Mouse (Mus musculus) heart, embryonic 10.5 days (tissue): Measurements from ENCODE around the gene Gcnt2. TPM values are rescaled to one million over a fixed set of nuclear protein-coding genes. Genes with fewer than 3 reads are reported as not detected.
"Not testable (repeated sequence)": the region's sequence is repeated elsewhere in the genome, so short reads cannot be mapped to it uniquely, and the experiment has no call there.

ENCODE experiments used
- DNase-seq: peaks from one replicate; pipeline ENCODE4 v3.0.0-alpha.2; 2017; ENCODE audit warnings: low spot score
- H3K27ac ChIP-seq: fragments of 300-500 bp; sonication (generic); 2 replicates; pipeline ENCODE4 v1.5.1; 2016; ENCODE audit warnings: mild to moderate bottlenecking
- H3K27me3 ChIP-seq: fragments of 300-500 bp; sonication (generic); 2 replicates; pipeline ENCODE4 v1.6.1; 2016; ENCODE audit warnings: mild to moderate bottlenecking; ENCODE audit not compliant: poor library complexity, insufficient read depth, severe bottlenecking
- H3K36me3 ChIP-seq: fragments of 300-500 bp; sonication (generic); 2 replicates; pipeline ENCODE4 v1.6.1; 2016; ENCODE audit warnings: mild to moderate bottlenecking, moderate library complexity
- H3K4me1 ChIP-seq: fragments of 300-500 bp; sonication (generic); 2 replicates; pipeline ENCODE4 v1.6.1; 2016; ENCODE audit warnings: mild to moderate bottlenecking
- H3K4me3 ChIP-seq: fragments of 300-500 bp; sonication (generic); 2 replicates; pipeline ENCODE4 v1.5.1; 2016; ENCODE audit warnings: mild to moderate bottlenecking, moderate library complexity
- H3K9me3 ChIP-seq: fragments of 300-500 bp; sonication (generic); 2 replicates; pipeline ENCODE4 v1.6.1; 2016; ENCODE audit warnings: mild to moderate bottlenecking, moderate library complexity
- WGBS: fragments of 180-500 bp; shearing (Covaris S2); methylation state at CpG from one replicate; pipeline ENCODE4 v1.1.7; 2016; 5-methylcytosine and 5-hydroxymethylcytosine counted together
- polyA plus RNA-seq: library from polyadenylated mRNA; unstranded; fragments of >200 nt; fragmentation: Nextera tagmentation; extraction: Ambion mirVana; gene quantifications from 2 replicates; pipeline ENCODE4 v1.2.1, GENCODE M21; 2016

Gene Gcnt2
- polyA plus RNA-seq, 1 experiment from 2014 or later, result 2.7 TPM

DNA sequence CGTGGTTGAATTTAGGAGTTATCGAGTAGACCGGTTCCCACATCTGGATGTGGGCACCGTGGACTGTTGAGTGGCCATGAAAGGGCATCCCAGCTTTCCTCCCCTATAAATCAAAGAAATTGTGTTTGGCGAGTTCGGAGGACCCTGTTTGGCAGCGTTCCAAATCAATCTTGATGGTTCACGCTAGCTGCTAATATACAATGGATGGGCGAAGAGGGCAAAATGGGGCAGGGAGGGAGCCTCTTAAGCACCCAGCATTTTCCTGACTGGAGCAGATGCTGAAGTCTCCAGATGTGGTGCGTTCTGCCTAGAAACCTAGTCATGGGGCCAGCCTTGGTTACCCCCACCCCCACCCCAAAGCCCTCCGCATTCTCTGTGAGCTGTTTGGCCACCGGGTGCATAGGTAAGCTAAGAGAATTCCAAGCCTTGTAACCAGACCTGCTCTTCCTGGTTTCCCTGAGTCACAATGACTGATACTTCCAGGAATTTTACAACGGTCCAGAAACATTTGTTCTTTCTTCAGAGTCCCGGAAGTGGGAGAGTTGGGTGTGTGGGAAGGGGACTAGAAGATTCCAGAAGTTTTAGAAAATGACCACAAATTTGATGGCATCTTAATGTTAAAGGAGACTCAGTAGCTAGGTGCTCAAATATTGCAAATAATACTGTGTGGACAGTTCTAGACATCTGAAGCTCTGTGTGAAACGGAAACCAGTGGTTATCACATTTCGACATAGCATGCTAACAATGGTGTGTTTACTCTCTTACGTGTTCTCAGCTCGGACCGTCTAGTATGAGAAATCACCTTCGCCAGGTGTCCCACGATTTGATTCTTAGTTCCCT is 57.0 kb downstream of the Gcnt2 start:
- 0 out of 2 replicates have a peak, but pooled peaks cover 10% of the 10 kb centered on the region for H3K27me3 ChIP-seq
- no peaks in the 10 kb centered on the region for H3K9me3 ChIP-seq
- no peaks in the 10 kb centered on the region for H3K36me3 ChIP-seq
- H3K27ac ChIP-seq, result peak overlapping the region; percentile 78; the same call in 1 of the 2 replicates
- WGBS, result 8% methylated on average over 21 of the region's 21 CpGs
- no peak for DNase-seq
- peaks cover 18% of the 10 kb centered on the region for H3K4me1 ChIP-seq
- H3K4me3 ChIP-seq, result peak overlapping the region; percentile 64

DNA sequence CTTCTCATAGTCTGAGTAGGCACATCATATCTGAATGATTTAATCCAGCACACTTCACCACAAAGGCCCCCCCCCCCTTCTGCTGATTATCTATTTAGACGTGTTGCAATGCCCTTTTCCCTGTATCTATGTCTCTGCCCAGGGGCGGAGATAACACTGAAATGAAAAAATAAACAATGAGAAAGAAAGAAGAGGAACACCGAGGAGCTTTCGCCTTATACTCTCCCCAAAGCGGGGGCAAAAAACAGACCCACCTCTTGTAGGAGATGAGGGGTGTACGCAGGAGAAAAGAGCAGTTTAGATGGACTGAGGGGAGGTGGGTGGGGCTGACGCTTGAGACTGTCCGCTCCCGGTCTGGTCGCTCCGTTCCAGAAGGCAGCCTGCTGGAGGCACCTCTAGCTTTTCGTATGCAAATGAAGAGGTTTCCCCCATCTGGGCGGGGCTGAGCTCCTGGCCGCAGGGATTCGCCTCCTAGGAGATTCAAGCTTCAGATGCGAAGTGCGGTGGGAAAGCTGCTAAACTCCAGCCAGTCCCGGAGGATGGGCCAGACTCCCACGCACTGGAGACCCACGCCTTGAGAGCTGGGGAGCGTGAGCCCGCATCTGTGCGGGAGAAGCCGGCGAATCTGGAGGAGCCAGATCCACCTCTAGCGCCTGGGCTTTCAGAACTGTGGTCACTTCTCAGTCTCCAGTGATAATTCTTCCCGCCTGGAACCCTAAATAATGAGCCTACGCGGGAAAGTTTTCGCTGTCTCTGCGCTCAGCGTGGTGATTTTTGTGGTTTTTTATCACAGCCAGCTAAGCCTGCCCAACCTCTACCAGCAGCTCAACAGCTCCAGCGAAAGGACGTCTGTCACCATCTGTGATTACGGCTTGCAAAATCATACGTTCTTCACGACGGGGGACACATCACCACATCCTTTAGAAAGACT is 57.9 kb downstream of the Gcnt2 start:
- Histone ChIP-seq H3K27me3 (0 out of 2 replicates have a peak, but pooled peaks cover 10% of the 10 kb centered on the region), H3K27ac (peak overlapping the region; percentile 78), H3K4me1 (peaks cover 24% of the 10 kb centered on the region), H3K36me3 (no peaks in the 10 kb centered on the region), H3K4me3 (peak overlapping the region; percentile 64), H3K9me3 (no peaks in the 10 kb centered on the region)
- under 1% methylated on average over 38 of the region's 38 CpGs for WGBS
- DNase-seq, result peak; percentile 82

DNA sequence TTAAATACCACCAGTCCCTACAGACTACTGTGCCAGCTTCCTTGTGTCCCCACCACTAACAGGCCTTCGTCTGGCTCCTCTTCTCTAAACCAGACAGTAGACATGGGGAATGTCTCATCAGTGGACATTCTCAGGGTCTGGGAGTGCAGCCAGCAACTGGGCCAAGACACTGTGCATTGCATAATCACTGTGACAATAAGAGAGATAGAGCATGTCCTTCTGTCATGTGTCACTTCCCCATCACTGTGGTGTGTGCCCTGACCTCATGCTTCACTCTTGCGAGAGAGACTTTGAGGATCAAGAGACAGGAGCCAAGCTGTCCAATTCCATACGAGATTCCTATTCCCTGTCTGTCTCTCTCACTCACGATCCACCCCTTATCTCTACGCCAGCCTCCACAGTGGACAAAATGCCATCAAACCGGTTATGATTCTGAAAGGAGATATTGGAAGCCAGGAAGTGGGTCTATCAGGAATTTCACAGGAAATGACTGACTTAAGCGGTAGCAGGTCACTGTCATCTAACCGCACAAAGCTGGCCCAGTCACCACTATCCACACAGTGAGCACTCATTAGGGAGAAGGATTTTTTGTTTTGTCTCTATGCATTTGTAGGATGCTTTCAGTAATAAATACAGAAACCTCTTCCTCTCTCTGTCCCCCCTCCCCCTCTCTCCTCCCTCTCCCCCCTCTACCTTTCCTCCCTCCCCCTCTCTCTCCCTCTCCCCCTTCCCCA is 61.9 kb downstream of the Gcnt2 start:
- H3K27ac ChIP-seq, result no peak overlapping the region
- no peaks in the 10 kb centered on the region for H3K36me3 ChIP-seq
- no peak for DNase-seq
- 0 out of 2 replicates have a peak, but pooled peaks cover 10% of the 10 kb centered on the region for H3K27me3 ChIP-seq
- peaks cover 24% of the 10 kb centered on the region for H3K4me1 ChIP-seq
- WGBS, result 47% methylated on average over 8 of the region's 8 CpGs
- no peaks in the 10 kb centered on the region for H3K9me3 ChIP-seq
- no peak overlapping the region for H3K4me3 ChIP-seq

DNA sequence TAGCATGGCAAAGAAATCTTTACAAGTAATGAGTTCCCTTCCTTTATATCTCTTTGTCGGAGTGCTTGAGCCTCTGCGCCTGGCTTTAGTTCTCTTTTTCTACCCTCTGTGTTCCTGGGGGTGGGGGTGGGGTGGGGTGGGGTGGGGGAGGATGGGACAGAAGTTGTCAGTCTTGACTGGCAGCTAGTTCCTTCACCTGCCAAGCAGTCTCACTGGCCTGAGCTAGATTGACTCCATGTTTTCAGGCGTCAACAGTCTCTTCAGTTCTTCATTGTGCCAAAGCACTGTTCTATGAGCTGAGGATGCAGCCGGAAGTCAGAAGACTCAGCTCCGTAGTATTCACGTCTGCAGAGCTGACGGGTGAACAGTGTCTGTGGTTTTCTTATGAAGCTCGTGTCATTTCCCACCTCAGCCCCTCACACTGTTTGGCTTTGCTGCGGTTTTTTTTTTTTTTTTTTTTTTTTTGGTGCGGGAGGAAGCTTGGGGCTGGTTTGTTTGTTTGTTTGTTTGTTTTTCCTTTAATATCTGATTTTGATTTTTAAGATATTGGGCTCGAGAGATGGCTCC is 62.8 kb downstream of the Gcnt2 start:
- H3K4me1 ChIP-seq, result peaks cover 19% of the 10 kb centered on the region
- no peak overlapping the region for H3K4me3 ChIP-seq
- no peak for DNase-seq
- no peaks in the 10 kb centered on the region for H3K36me3 ChIP-seq
- WGBS, result 76% methylated on average over 11 of the region's 11 CpGs
- H3K27me3 ChIP-seq, result 0 out of 2 replicates have a peak, but pooled peaks cover 10% of the 10 kb centered on the region
- H3K27ac ChIP-seq, result no peak overlapping the region
- no peaks in the 10 kb centered on the region for H3K9me3 ChIP-seq

DNA sequence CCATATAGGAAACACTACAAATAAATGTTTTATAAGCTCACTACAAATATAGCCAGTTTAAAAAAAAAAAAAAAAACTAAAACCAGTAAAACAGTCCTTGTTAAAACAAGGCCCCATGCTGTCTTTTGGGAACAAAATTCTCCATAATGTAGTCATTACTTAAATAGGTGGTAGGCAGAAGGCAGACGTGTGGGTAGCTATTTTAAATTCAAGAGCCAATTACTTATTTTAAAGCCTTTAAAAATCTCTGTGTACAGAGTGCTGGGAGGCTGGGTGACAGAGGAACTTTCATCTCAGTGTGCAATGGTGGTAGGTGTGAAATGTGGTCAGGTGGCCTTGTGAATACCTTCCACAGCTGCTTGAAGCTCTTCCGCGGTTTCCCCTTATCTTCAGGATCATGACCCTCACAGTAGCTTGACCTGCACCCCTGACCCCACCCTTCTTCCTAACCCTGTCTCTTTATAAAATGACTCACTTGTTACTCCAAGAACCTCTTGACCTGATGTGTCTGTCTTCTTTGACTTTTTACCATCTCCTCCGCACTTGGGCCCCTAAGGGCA is 64.3 kb downstream of the Gcnt2 start:
- DNase-seq, result no peak
- Histone ChIP-seq H3K4me1 (peaks cover 13% of the 10 kb centered on the region; the same call in 1 of the 2 replicates), H3K27me3 (0 out of 2 replicates have a peak, but pooled peaks cover under 1% of the 10 kb centered on the region), H3K9me3 (no peaks in the 10 kb centered on the region), H3K4me3 (no peak overlapping the region), H3K36me3 (no peaks in the 10 kb centered on the region), H3K27ac (no peak overlapping the region)
- WGBS, result 57% methylated on average over 4 of the region's 4 CpGs

DNA sequence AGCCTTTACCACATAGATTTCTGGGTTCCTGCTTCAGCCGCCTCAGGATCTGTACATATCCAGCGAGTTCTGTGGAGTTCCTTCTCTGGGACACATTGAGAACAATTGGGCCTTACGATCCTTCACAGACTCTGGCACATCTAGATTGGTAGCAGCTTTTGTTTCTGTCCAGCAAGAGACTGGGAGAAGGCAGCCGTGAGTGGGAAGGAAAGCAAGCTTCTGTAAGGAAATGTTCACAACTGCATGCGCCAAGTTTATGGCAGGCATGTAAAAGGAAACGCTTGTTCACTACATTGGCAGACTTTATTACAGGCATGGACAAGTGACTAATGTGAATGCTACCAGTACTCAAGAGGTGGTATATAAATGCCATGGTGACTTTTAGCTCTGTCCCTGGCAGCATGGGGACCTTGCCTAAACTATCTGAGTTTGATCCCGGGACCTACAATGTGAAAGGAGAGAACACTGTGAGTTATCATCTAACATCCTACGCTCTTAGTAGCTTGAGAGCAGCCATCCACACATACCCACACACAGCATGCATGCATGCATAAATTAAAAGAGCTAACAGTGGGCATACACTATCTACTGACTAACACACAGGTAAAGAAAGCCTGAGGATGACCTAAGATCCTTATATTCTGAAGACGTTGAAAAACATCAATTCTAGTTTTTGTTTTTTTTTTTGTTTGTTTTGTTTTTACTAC is 68.8 kb downstream of the Gcnt2 start:
- H3K36me3 ChIP-seq, result no peaks in the 10 kb centered on the region
- WGBS, result 75% methylated on average over 9 of the region's 9 CpGs
- DNase-seq, result no peak
- H3K4me1 ChIP-seq, result peaks cover 9% of the 10 kb centered on the region; the same call in 1 of the 2 replicates
- no peaks in the 10 kb centered on the region for H3K9me3 ChIP-seq
- no peak overlapping the region for H3K27ac ChIP-seq
- no peaks in the 10 kb centered on the region for H3K27me3 ChIP-seq
- no peak overlapping the region for H3K4me3 ChIP-seq

DNA sequence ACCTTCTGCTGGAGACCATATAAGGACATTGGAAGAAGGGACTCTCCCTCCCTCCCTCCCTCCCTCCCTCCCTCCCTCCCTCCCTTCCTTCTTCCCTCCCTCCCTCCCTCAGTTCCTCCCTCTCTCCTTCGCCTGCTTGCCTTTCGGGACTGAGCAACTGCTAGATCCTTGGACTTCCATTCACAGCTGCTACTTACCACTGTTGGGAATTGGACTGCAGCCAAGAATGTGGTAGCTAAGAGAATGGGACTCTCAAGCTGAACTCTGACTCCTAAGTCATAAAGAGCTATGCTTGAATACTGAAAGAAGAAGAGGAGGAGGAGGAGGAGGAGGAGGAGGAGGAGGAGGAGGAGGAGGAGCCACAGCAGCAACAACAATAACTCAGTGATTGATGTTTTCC is 72.3 kb downstream of the Gcnt2 start:
- not testable (repeated sequence) for H3K4me3 ChIP-seq, H3K4me1 ChIP-seq, H3K36me3 ChIP-seq, DNase-seq, H3K27me3 ChIP-seq, H3K9me3 ChIP-seq
- no CpG with 5 or more reads among the region's 2 CpGs for WGBS
- H3K27ac ChIP-seq, result peak overlapping the region; percentile 47; the same call in 1 of the 2 replicates

DNA sequence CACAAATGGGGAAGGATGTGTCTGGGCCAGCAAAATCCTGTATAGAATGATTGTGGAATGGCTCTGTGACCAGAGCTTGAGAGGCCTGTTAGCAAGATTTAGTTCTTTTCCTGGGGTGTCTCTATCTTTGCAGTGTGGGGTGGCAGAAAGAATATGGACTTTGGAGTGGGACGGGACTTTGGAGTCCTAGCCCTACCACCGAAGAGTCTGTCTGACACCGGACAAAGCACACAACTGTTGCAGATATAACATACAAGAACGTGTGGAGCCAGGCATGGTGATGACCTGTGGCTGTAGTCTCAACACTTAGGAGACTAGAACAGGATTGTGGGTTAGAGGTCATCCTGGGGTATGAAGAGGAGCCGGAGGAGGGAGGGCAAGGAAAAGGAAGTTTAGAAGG is 73.0 kb downstream of the Gcnt2 start:
- Histone ChIP-seq H3K27me3 (no peaks in the 10 kb centered on the region), H3K4me3 (no peak overlapping the region), H3K9me3 (no peaks in the 10 kb centered on the region), H3K27ac (no peak overlapping the region), H3K36me3 (no peaks in the 10 kb centered on the region; the same call in 1 of the 2 replicates), H3K4me1 (peaks cover 7% of the 10 kb centered on the region; the same call in 1 of the 2 replicates)
- WGBS, result 76% methylated on average over 5 of the region's 5 CpGs
- DNase-seq, result no peak

DNA sequence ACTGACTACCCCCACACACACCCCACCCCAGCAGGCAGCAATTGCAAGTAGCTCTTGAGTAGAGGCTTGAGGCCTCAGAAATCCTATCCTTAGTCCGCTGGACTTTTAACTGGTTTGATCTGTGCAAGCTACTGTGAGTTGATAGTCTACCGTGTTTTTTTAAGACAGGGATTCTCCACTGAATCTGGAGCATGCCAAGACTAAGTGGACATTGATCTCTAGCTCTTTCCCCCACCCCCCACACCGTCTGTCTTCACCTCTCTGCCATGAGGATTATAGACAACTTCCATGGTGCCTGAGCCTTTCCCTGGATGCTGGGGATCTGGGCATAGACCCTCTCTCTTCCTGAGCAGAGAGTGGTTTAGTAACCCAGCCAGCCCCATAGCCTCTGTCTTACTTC is 74.8 kb downstream of the Gcnt2 start:
- Histone ChIP-seq H3K27ac (no peak overlapping the region), H3K36me3 (no peaks in the 10 kb centered on the region; the same call in 1 of the 2 replicates), H3K4me1 (peaks cover 7% of the 10 kb centered on the region; the same call in 1 of the 2 replicates), H3K4me3 (no peak overlapping the region), H3K27me3 (no peaks in the 10 kb centered on the region), H3K9me3 (no peaks in the 10 kb centered on the region)
- 59% methylated on average over 3 of the region's 3 CpGs for WGBS
- DNase-seq, result no peak

DNA sequence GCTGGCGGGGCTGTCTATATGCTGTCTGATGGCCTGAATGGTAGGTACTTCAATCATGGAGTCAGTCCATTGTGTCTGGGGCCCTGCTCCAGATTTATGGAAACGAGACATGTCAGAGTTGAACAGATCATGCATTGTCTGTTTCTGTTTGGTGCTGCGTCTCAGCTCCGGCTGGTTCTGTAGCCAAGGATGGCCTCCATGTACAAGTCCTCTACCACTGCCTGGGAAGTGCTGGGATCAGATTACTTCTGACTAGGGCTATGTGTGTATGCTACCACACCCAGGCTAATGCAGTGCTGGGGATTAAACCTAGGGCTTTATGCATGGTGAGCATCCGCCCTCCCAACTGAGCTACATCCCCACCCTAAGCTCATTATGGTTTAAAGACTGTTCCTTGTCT is 78.0 kb downstream of the Gcnt2 start:
- WGBS, result 80% methylated on average over 5 of the region's 5 CpGs
- H3K27ac ChIP-seq, result no peak overlapping the region

More for the DNA sequence above, 78.0 kb downstream of the Gcnt2 start:
- no peaks in the 10 kb centered on the region for H3K27me3 ChIP-seq
- no peaks in the 10 kb centered on the region for H3K9me3 ChIP-seq
- no peak overlapping the region for H3K4me3 ChIP-seq
- no peak for DNase-seq
- no peaks in the 10 kb centered on the region; the same call in 1 of the 2 replicates for H3K36me3 ChIP-seq
- no peaks in the 10 kb centered on the region; the same call in 1 of the 2 replicates for H3K4me1 ChIP-seq
